Mouse (Mus musculus) cerebellum, adult 9-10 months (tissue): ENCODE data around the gene Pigs.

Experiments
- DNase-seq: peaks from one replicate; pipeline ENCODE4 v3.0.0; 2022

Pigs gene

GRCm38 (mm10) chr11:78367456-78368225 lies 39.4 kb downstream of the Pigs start:
- no peak for DNase-seq

DNA sequence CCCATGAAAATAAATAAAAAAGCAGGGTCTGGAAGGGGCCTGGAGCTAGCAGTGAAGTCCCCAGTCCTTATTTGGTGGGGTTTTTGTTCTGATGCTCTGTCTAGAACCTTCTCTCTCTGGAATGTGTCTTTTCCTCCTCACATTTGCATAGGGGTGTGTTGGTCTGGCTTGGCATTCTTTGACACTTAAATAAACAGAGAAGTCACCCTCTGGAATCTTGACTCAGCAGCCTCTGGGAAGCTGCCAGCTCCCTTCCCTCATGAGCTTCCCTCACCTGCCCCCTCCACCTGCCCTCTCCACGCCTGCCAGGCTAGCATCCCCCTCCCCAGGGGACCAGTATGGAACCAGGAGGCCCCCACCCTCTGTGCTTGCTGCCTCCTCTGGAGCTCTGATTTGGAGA lies 42.2 kb downstream of the Pigs start:
- DNase-seq, result no peak

- DNase-seq, result no peak
These were observed 43.5 kb downstream of the Pigs start for GRCm38 (mm10) chr11:78371711-78372110.

DNA sequence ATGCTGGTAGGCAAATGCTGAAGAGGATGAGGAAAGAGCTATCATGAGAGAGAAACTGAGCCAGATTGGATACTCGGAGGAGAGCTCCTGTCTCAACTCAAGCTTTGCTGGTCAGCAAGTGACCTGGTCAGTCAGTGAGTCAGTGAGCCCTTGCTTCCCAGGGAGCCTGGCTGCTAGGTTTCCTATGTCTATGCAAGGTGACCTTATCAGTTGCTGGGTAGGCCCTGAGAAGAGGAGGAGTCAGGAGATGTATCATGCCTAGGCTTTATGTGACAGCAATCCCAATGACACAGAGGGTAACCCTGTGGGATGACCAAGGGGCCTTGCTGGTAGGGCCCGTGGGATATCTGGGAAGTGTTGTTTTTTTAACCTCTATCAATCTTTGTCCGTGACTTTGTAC lies 44.0 kb downstream of the Pigs start:
- DNase-seq, result no peak

GRCm38 (mm10) chr11:78372610-78373009 lies 44.4 kb downstream of the Pigs start:
- no peak for DNase-seq

DNA sequence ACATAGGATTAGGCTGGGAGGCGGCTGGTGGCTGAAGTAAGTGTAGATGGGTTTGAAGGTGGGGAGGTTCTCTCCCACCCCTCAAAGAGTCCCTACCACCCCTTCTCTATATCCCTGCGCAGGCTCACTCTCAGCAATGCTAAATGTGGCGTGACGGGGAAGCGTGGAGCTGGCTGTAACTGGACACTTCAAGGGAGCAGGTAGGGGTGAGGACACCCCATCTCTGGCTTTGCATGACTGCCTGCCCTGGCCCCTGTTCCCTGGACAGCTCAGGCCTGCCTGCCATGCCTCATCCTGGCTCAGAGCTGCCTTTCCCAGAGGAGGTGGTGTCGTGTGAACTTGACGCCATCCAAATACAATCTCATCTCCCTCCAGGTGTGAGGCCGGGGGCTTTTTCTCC lies 45.9 kb downstream of the Pigs start:
- DNase-seq, result no peak

DNA sequence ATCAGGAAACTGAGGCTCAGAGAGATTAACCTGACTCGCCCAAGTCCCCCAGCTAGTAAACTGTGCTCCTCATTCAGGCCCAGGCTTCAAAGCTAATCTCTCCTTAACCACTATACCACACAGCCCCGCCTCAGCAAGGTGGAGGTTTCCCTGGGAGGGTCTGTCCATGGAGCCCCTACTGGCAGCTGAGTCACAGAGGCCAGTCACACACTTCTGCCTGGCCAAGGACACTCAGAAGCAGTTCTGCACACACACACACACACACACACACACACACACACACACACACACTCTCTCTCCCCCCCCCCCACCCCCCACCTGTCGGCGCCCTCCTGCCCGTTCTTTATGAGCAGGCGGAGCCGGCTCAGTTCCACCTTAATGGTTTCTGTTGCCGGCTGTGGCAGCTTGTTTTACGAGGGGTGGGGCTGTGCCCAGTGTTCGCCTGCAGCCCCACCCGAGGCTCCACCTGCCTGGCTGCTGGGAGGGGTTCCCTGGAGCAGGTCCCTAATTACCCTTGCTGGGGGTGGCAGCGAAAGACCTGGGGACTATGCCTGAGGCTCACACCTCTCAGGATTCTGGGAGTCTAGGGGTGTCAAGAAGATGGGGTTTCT lies 49.4 kb downstream of the Pigs start:
- DNase-seq, result no peak

GRCm38 (mm10) chr11:78380351-78380750 lies 52.1 kb downstream of the Pigs start:
- no peak for DNase-seq

DNA sequence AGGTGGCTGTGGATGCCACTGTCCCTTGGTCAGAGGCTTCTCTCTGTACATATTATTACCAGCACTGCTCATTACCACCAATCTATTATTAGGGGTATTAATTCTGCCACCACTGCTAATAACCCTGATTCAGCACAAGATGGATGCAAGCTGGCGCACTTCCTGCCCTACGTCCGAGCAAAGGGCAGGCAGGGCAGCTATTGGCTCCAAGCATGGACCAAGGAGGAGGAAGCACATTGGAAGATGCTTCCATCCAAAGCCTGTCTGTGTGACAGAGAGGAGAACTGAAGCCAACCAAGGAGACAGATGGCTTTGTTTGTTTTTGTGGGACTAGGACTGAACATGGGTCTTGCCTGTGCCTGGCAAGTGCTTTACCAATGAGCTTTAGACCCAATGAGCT lies 52.8 kb downstream of the Pigs start:
- no peak for DNase-seq

DNA sequence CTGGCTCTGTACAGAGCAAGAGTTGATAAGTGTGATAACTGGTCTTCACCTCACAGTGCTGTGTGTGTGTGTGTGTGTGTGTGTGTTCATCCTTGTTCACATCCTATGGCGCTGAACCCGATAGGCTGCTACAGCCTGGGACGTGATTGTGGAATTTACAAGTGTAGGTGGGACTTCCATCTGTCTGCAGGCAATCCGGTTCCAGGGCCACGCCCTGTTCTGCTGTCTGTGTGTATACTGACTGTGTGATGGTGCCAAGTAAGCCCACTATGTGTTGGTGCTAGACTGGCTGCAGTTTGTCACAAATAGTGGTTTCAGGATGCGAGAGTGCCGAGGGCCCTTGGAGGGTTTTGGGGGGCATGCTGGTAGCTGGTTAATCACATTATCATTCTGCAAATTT lies 54.1 kb downstream of the Pigs start:
- DNase-seq, result no peak

- DNase-seq, result no peak
These were observed 54.5 kb downstream of the Pigs start for GRCm38 (mm10) chr11:78382701-78383100.

DNA sequence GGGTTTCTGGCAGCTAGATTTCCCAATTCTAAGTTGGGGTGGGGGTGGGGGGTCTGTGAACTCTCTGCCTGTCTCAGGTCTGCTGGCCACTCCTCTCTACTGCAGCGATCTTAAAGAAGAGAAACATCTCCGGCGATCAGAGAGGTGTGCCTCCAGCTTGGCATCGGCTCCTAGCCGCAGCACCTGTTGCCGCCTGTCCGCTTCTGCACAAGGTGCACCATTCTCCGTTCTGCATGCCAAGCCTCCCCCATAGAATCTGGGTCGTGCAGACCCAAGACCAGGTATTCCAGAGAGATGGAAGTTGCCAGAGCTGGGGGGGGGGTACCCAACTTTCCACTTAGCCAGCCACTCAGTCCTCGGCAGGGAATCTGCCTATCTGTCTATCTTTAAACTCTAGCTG lies 57.6 kb downstream of the Pigs start:
- no peak for DNase-seq

DNA sequence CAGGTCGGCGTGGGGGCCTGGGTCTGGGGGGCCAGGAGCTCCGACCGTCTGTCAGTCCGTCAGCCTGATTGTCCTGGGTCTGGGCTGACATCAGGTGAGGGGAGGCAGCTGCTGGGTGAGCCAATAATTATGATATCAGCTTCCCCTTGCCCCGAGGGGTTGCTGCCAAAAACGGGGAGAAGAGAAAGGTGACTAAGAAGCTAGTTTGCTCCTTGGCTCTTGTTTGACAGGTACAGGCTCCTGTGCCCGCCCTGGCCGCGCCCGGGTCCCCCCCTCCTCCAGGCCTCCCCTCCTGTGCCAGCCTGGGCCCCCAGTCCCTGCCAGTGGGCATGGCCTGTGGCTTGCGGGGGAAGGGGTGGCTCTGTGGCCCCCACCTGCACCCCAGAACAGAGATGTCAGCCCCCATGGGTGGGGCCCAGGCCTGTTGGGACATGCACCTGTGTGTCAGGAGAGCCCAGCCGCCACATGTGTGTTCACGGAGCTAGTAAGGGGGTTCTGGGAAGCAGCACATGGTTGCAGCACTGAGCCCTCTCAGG lies 58.4 kb downstream of the Pigs start, which contains the start of gene Foxn1:
TSS of gene Foxn1 (minus strand) at position 51 of the 536 bp plus-strand sequence.
- no peak for DNase-seq
